9 mouse cellular contexts compared by ENCODE assay signal in genomic region chr6:134639210-134639609, GRCm38 (mm10). TPM values are rescaled to one million over a fixed set of nuclear protein-coding genes. Genes with fewer than 3 reads are reported as not detected.
DNase-seq lines count a peak whose midpoint lies in the region; ATAC-seq and TF ChIP-seq lines count a peak whose summit lies in the region.
"Had no signal": no experiment of that assay in that cellular context is flagged by ENCODE, and none has a peak within 500 bp of the region (broad histone marks: within the 10 kb centered on the region; RNA-seq: fewer than 3 reads in every experiment).

TSS of gene Borcs5 (plus strand) at chr6:134639510.

- no peak within 1 kb of the TSS for H3K4me3 ChIP-seq in kidney, postnatal 0 days (replicated peaks; ENCODE audit: low read depth, low read length)
- H3K4me3 ChIP-seq in heart, embryonic 13.5 days, result peak within 1 kb of the TSS; percentile 96; the same call in 1 of the 2 replicates
- no peak within 1 kb of the TSS for H3K4me3 ChIP-seq in stomach, postnatal 0 days (ENCODE audit: low read depth, low read length)

- no peak for TF ChIP-seq CTCF in kidney, postnatal 0 days (IDR thresholded peaks at IDR 0.05; ENCODE audit: low read depth)
- no peak for TF ChIP-seq CTCF in stomach, postnatal 0 days (IDR thresholded peaks at IDR 0.05; ENCODE audit: low read depth)

- 89% methylated on average over 3 of the region's 3 CpGs for WGBS in kidney, postnatal 0 days
- WGBS in heart, embryonic 13.5 days, result 79% methylated on average over 3 of the region's 3 CpGs
- WGBS in stomach, postnatal 0 days, result 88% methylated on average over 3 of the region's 3 CpGs

- intact Hi-C loops in left cerebral cortex, postnatal 36 days (cut with DNase I), result no loop called here

- no peaks in the 10 kb centered on the region for H3K9me3 ChIP-seq in kidney, postnatal 0 days (replicated peaks; ENCODE audit: low read length)
- no peaks in the 10 kb centered on the region for H3K9me3 ChIP-seq in heart, embryonic 13.5 days
- H3K9me3 ChIP-seq in stomach, postnatal 0 days (ENCODE audit: control insufficient read depth, low read length), result no peaks in the 10 kb centered on the region

- H3K27ac ChIP-seq in kidney, postnatal 0 days, result no peak within 1 kb of the TSS
- H3K27ac ChIP-seq in heart, embryonic 13.5 days (replicated peaks), result no peak within 1 kb of the TSS
- no peak within 1 kb of the TSS for H3K27ac ChIP-seq in stomach, postnatal 0 days (replicated peaks)
- H3K27ac ChIP-seq: macrophage had no signal

- ATAC-seq in kidney, postnatal 0 days (replicated peaks; ENCODE audit: low FRiP score, low read depth), result no peak
- ATAC-seq in heart, embryonic 13.5 days (ENCODE audit: extremely low read depth, insufficient number of reproducible peaks, low FRiP score, low TSS enrichment), result no peak
- ATAC-seq in stomach, postnatal 0 days (ENCODE audit: low FRiP score, low TSS enrichment), result no peak

- H3K4me2 ChIP-seq in kidney, postnatal 0 days (ENCODE audit: low read length), result no peak within 1 kb of the TSS
- peak within 1 kb of the TSS; percentile 75; the same call in 1 of the 2 replicates for H3K4me2 ChIP-seq in heart, embryonic 13.5 days
- no peak within 1 kb of the TSS for H3K4me2 ChIP-seq in stomach, postnatal 0 days (replicated peaks; ENCODE audit: low read depth)

- no peak within 1 kb of the TSS for H3K9ac ChIP-seq in kidney, postnatal 0 days (ENCODE audit: low read depth, low read length)
- H3K9ac ChIP-seq in heart, embryonic 13.5 days, result no peak within 1 kb of the TSS
- no peak within 1 kb of the TSS for H3K9ac ChIP-seq in stomach, postnatal 0 days (ENCODE audit: low read length)

- no peaks in the 10 kb centered on the region for H3K27me3 ChIP-seq in kidney, postnatal 0 days (ENCODE audit: insufficient read depth, low read length)
- H3K27me3 ChIP-seq in heart, embryonic 13.5 days (replicated peaks), result no peaks in the 10 kb centered on the region
- no peaks in the 10 kb centered on the region for H3K27me3 ChIP-seq in stomach, postnatal 0 days (ENCODE audit: control insufficient read depth, insufficient read depth, low read length)

- no peak for TF ChIP-seq EP300 in stomach, postnatal 0 days (optimal IDR thresholded peaks at IDR 0.05)

- no peak for DNase-seq in kidney, postnatal 0 days (ENCODE audit: low spot score)
- DNase-seq in kidney, postnatal 14 days, result no peak
- DNase-seq in adrenal gland, postnatal 4 days (ENCODE audit: low spot score in 2 of 2), result no peak
- DNase-seq in left cerebral cortex, postnatal 36 days (ENCODE audit: low spot score in 2 of 2), result no peak
- DNase-seq in stomach, postnatal 0 days (ENCODE audit: low spot score), result no peak
- no peak for DNase-seq in frontal cortex, postnatal 10 days (ENCODE audit: low spot score in 2 of 2)
- DNase-seq in cerebellum, postnatal 25 days, result no peak

- H3K4me1 ChIP-seq in kidney, postnatal 0 days (replicated peaks; ENCODE audit: insufficient read depth, low read length), result no peaks in the 10 kb centered on the region
- peaks cover 9% of the 10 kb centered on the region for H3K4me1 ChIP-seq in heart, embryonic 13.5 days
- H3K4me1 ChIP-seq in stomach, postnatal 0 days (replicated peaks; ENCODE audit: control insufficient read depth, insufficient read depth), result no peaks in the 10 kb centered on the region

- no peaks in the 10 kb centered on the region for H3K36me3 ChIP-seq in kidney, postnatal 0 days (ENCODE audit: insufficient read depth, low read length)
- no peaks in the 10 kb centered on the region for H3K36me3 ChIP-seq in heart, embryonic 13.5 days
- H3K36me3 ChIP-seq in stomach, postnatal 0 days (ENCODE audit: control insufficient read depth, insufficient read depth, low read length), result no peaks in the 10 kb centered on the region

RNA-seq across cellular contexts. Expression of gene Borcs5, which starts in this region (rescaled TPM):
- 20.0 and 20.1 TPM in 2 replicates for polyA plus RNA-seq in kidney, postnatal 0 days (2015; fragmentation: Nextera tagmentation; extraction: Ambion mirVana)
- 10 to 100 TPM; 13.8 to 14.8 TPM for total RNA-seq in adrenal gland, postnatal 4 days (2021)
- 12.7 and 14.4 TPM in 2 replicates for polyA plus RNA-seq in heart, embryonic 13.5 days (2015; fragmentation: Nextera tagmentation; extraction: Ambion mirVana)
- 10 to 100 TPM; 33.4 to 42.4 TPM for total RNA-seq in left cerebral cortex, postnatal 36 days (2021)
- 17.7 and 20.7 TPM in 2 replicates for polyA plus RNA-seq in stomach, postnatal 0 days (2015; fragmentation: Nextera tagmentation; extraction: Ambion mirVana)
